Mouse (Mus musculus) left cerebral cortex, postnatal 14 days (tissue): ENCODE measurements around the gene Nfat5. TPM values are rescaled to one million over a fixed set of nuclear protein-coding genes. Genes with fewer than 3 reads are reported as not detected.

ENCODE experiments used
- DNase-seq, 2 experiments: peaks; one replicate each; pipeline ENCODE4 v3.0.0; 2021 to 2022; ENCODE audit warnings: low spot score in 2 of 2, mixed read lengths in 1 of 2
- intact Hi-C: fragments of 180-260 bp; cut with DNase I; formaldehyde crosslinking; loops from one replicate; pipeline ENCODE4 v1.15.1; 2025
- total RNA-seq, 2 experiments: library from RNA; stranded (reverse); gene quantifications; 2 replicates each; pipeline ENCODE4 v1.2.3; 2021

Gene Nfat5
- total RNA-seq, 2 experiments from 2014 or later = 35.6 to 45.5 TPM

GRCm38 (mm10) chr8:107390476-107391135 is 97.3 kb downstream of the Nfat5 start:
- DNase-seq = no peak

GRCm38 (mm10) chr8:107391136-107391516 is 97.9 kb downstream of the Nfat5 start:
- DNase-seq = no peak
- intact Hi-C loops = no loop called here

More at GRCm38 (mm10) chr8:107390476-107391135, 97.3 kb downstream of the Nfat5 start:
- intact Hi-C loops = no loop called here

GRCm38 (mm10) chr8:107395397-107395796 is 102.1 kb downstream of the Nfat5 start:
- intact Hi-C loops = no loop called here
- DNase-seq = no peak

- intact Hi-C loops = no loop called here
- no peak for DNase-seq
Measured at GRCm38 (mm10) chr8:107396106-107396670, 102.9 kb downstream of the Nfat5 start.

- intact Hi-C loops = no loop called here
- no peak for DNase-seq
Measured at GRCm38 (mm10) chr8:107397665-107398064, 104.4 kb downstream of the Nfat5 start.

GRCm38 (mm10) chr8:107399495-107399894 is 106.2 kb downstream of the Nfat5 start:
- intact Hi-C loops = no loop called here
- peak; percentile 8 to 25 for DNase-seq

GRCm38 (mm10) chr8:107401866-107402265 is 108.6 kb downstream of the Nfat5 start:
- intact Hi-C loops = no loop called here
- DNase-seq = no peak

GRCm38 (mm10) chr8:107403038-107403781 is 109.9 kb downstream of the Nfat5 start, which contains the start of gene Nqo1:
Gene Nqo1 (minus strand): TSS chr8:107403206.
- intact Hi-C loops = no loop called here
- DNase-seq = peak; percentile 70 to 83

GRCm38 (mm10) chr8:107404057-107404456 is 110.8 kb downstream of the Nfat5 start:
- DNase-seq = no peak
- intact Hi-C loops = no loop called here

GRCm38 (mm10) chr8:107405935-107406334 is 112.7 kb downstream of the Nfat5 start:
- no peak for DNase-seq
- intact Hi-C loops = no loop called here

GRCm38 (mm10) chr8:107411391-107411790 is 118.1 kb downstream of the Nfat5 start:
- intact Hi-C loops = no loop called here

GRCm38 (mm10) chr8:107412552-107412951 is 119.3 kb downstream of the Nfat5 start:
- intact Hi-C loops = no loop called here
- DNase-seq = no peak

More at GRCm38 (mm10) chr8:107411391-107411790, 118.1 kb downstream of the Nfat5 start:
- DNase-seq = no peak

- intact Hi-C loops = no loop called here
- no peak for DNase-seq
Measured at GRCm38 (mm10) chr8:107413881-107414280, 120.6 kb downstream of the Nfat5 start.

- intact Hi-C loops = no loop called here
- DNase-seq = no peak
Measured at GRCm38 (mm10) chr8:107417001-107417400, 123.7 kb downstream of the Nfat5 start.

- intact Hi-C loops = loop anchor here (2.0 kb wide), 1 partner anchor 35 kb away; no protein-coding TSS in a partner anchor
- no peak for DNase-seq
Measured at GRCm38 (mm10) chr8:107424176-107424575, 130.9 kb downstream of the Nfat5 start.

- intact Hi-C loops = loop anchor here (2.0 to 5.0 kb wide), 2 partner anchors 36 to 317 kb away; no protein-coding TSS in a partner anchor
Measured at GRCm38 (mm10) chr8:107424597-107425229, 131.4 kb downstream of the Nfat5 start, which contains the start of gene Nob1. Gene Nob1 (minus strand): TSS chr8:107425051.

GRCm38 (mm10) chr8:107425230-107425597 is 131.9 kb downstream of the Nfat5 start:
- no peak for DNase-seq
- intact Hi-C loops = loop anchor here (2.0 to 5.0 kb wide), 2 partner anchors 36 to 318 kb away; no protein-coding TSS in a partner anchor

More at GRCm38 (mm10) chr8:107424597-107425229, 131.4 kb downstream of the Nfat5 start, which contains the start of gene Nob1:
- DNase-seq = peak; percentile 96 to 98
